Mouse (Mus musculus) forebrain, embryonic 16.5 days (tissue): ENCODE measurements around the gene Gria4. TPM values are rescaled to one million over a fixed set of nuclear protein-coding genes. Genes with fewer than 3 reads are reported as not detected.

Source experiments
- ATAC-seq: fragments of 200-750 bp; cut with Nextera tagmentation; 2 replicates; pipeline ENCODE4 v1.8.0; 2017; ENCODE audit warnings: mild to moderate bottlenecking, moderate library complexity
- H3K27ac ChIP-seq: fragments of 300-500 bp; sonication (generic); 2 replicates; pipeline ENCODE4 v1.5.1; 2014; ENCODE audit warnings: low read length, control low read depth
- H3K27me3 ChIP-seq: fragments of 300-500 bp; sonication (generic); replicated peaks from 2 replicates; pipeline ENCODE4 v1.6.1; 2014; ENCODE audit warnings: low read length; ENCODE audit not compliant: control insufficient read depth, insufficient read depth
- H3K36me3 ChIP-seq: fragments of 300-500 bp; sonication (generic); 2 replicates; pipeline ENCODE4 v1.6.1; 2014; ENCODE audit not compliant: control insufficient read depth, insufficient read depth
- H3K4me1 ChIP-seq: fragments of 300-500 bp; sonication (generic); replicated peaks from 2 replicates; pipeline ENCODE4 v1.6.1; 2014; ENCODE audit warnings: low read length; ENCODE audit not compliant: control insufficient read depth, insufficient read depth
- H3K4me2 ChIP-seq: fragments of 300-500 bp; sonication (generic); 2 replicates; pipeline ENCODE4 v1.6.1; 2014; ENCODE audit warnings: mild to moderate bottlenecking, low read length, control low read depth
- H3K4me3 ChIP-seq: fragments of 300-500 bp; sonication (generic); replicated peaks from 2 replicates; pipeline ENCODE4 v1.5.1; 2014; ENCODE audit warnings: mild to moderate bottlenecking, low read length, control low read depth
- H3K9ac ChIP-seq: fragments of 300-500 bp; sonication (generic); replicated peaks from 2 replicates; pipeline ENCODE4 v1.6.1; 2014; ENCODE audit warnings: low read depth, low read length, control low read depth
- H3K9me3 ChIP-seq: fragments of 300-500 bp; sonication (generic); 2 replicates; pipeline ENCODE4 v1.6.1; 2016; ENCODE audit warnings: low read length; ENCODE audit not compliant: control insufficient read depth
- WGBS: fragments of 180-500 bp; shearing (Covaris S2); extraction: QIAGEN DNeasy Blood & Tissue Kit; methylation state at CpG from one replicate; pipeline ENCODE4 v1.1.7; 2014; 5-methylcytosine and 5-hydroxymethylcytosine counted together
- polyA plus RNA-seq: library from polyadenylated mRNA; unstranded; fragments of >200 nt; fragmentation: Nextera tagmentation; extraction: Ambion mirVana; gene quantifications from 2 replicates; pipeline ENCODE4 v1.2.1, GENCODE M21; 2015

Gria4 gene
- polyA plus RNA-seq, 1 experiment from 2014 or later = 27.1 TPM

GRCm38 (mm10) chr9:4513796-4514562 lies 282.1 kb downstream of the Gria4 start:
- H3K9ac ChIP-seq = no peak overlapping the region
- H3K4me1 ChIP-seq = 0 out of 2 replicates have a peak, but pooled peaks cover 3% of the 10 kb centered on the region
- no peak overlapping the region for H3K4me2 ChIP-seq
- no peak overlapping the region for H3K4me3 ChIP-seq
- H3K36me3 ChIP-seq = no peaks in the 10 kb centered on the region
- ATAC-seq = peak; percentile 77
- no peaks in the 10 kb centered on the region for H3K27me3 ChIP-seq
- H3K9me3 ChIP-seq = no peaks in the 10 kb centered on the region
- peak overlapping the region; percentile 57 for H3K27ac ChIP-seq

GRCm38 (mm10) chr9:4506086-4506485 lies 289.9 kb downstream of the Gria4 start:
- WGBS = 92% methylated on average over 3 of the region's 3 CpGs
- no peaks in the 10 kb centered on the region for H3K9me3 ChIP-seq
- ATAC-seq = no peak
- no peaks in the 10 kb centered on the region for H3K36me3 ChIP-seq
- no peak overlapping the region for H3K9ac ChIP-seq
- no peaks in the 10 kb centered on the region for H3K4me1 ChIP-seq
- no peak overlapping the region for H3K4me2 ChIP-seq
- no peaks in the 10 kb centered on the region for H3K27me3 ChIP-seq
- H3K4me3 ChIP-seq = no peak overlapping the region
- H3K27ac ChIP-seq = no peak overlapping the region

- Histone ChIP-seq H3K9ac (no peak overlapping the region), H3K27me3 (no peaks in the 10 kb centered on the region), H3K4me3 (no peak overlapping the region), H3K9me3 (no peaks in the 10 kb centered on the region), H3K4me1 (no peaks in the 10 kb centered on the region), H3K27ac (no peak overlapping the region), H3K4me2 (no peak overlapping the region), H3K36me3 (no peaks in the 10 kb centered on the region)
- ATAC-seq = no peak
- 0% methylated on average over 1 of the region's 1 CpGs for WGBS
Measured at GRCm38 (mm10) chr9:4505087-4505486, 290.9 kb downstream of the Gria4 start.

GRCm38 (mm10) chr9:4486428-4486827 lies 309.6 kb downstream of the Gria4 start:
- no peaks in the 10 kb centered on the region for H3K9me3 ChIP-seq
- 94% methylated on average over 2 of the region's 2 CpGs for WGBS
- no peaks in the 10 kb centered on the region for H3K27me3 ChIP-seq
- no peak overlapping the region for H3K9ac ChIP-seq
- H3K36me3 ChIP-seq = no peaks in the 10 kb centered on the region
- no peak for ATAC-seq
- H3K27ac ChIP-seq = no peak overlapping the region
- H3K4me2 ChIP-seq = no peak overlapping the region
- no peak overlapping the region for H3K4me3 ChIP-seq
- no peaks in the 10 kb centered on the region for H3K4me1 ChIP-seq

DNA sequence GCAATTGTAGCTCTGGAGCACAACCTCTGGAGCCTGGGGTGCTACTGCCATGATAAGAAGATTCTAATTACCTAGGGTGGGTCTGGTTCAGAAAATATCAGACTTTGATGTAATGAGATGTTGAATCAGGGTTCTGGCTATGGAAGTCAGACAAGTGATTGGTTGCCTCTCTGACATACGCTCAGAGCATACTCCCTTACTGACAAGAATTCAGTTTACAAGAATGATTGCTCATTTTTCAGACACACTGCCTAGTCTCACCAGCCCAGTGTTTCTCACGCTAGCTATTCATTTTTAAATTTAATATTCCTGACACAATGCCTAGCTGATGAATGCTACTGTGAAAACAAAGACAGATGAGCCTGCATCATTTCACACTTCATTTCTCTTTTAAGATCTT lies 311.5 kb downstream of the Gria4 start:
- Histone ChIP-seq H3K4me3 (no peak overlapping the region), H3K9ac (no peak overlapping the region), H3K9me3 (no peaks in the 10 kb centered on the region), H3K4me2 (no peak overlapping the region), H3K27me3 (no peaks in the 10 kb centered on the region), H3K4me1 (no peaks in the 10 kb centered on the region), H3K36me3 (no peaks in the 10 kb centered on the region), H3K27ac (no peak overlapping the region)
- 65% methylated on average over 2 of the region's 2 CpGs for WGBS
- ATAC-seq = no peak

- no peak overlapping the region for H3K9ac ChIP-seq
- no peaks in the 10 kb centered on the region for H3K4me1 ChIP-seq
- H3K9me3 ChIP-seq = no peaks in the 10 kb centered on the region
- whole genome bisulfite sequencing = 63% methylated on average over 2 of the region's 2 CpGs
- no peak overlapping the region for H3K4me2 ChIP-seq
- H3K36me3 ChIP-seq = no peaks in the 10 kb centered on the region
- H3K27me3 ChIP-seq = no peaks in the 10 kb centered on the region
- H3K27ac ChIP-seq = no peak overlapping the region
- ATAC-seq = no peak
- no peak overlapping the region for H3K4me3 ChIP-seq
Measured at GRCm38 (mm10) chr9:4470791-4471190, 325.2 kb downstream of the Gria4 start.

GRCm38 (mm10) chr9:4459456-4460070 lies 336.5 kb downstream of the Gria4 start:
- H3K4me2 ChIP-seq = no peak overlapping the region
- no peaks in the 10 kb centered on the region for H3K9me3 ChIP-seq
- WGBS = 93% methylated on average over 1 of the region's 1 CpGs
- no peak overlapping the region for H3K4me3 ChIP-seq
- H3K9ac ChIP-seq = no peak overlapping the region
- H3K36me3 ChIP-seq = no peaks in the 10 kb centered on the region
- H3K27me3 ChIP-seq = no peaks in the 10 kb centered on the region
- ATAC-seq = no peak
- H3K4me1 ChIP-seq = no peaks in the 10 kb centered on the region
- no peak overlapping the region for H3K27ac ChIP-seq

GRCm38 (mm10) chr9:4458193-4458592 lies 337.8 kb downstream of the Gria4 start:
- no peak overlapping the region for H3K27ac ChIP-seq
- H3K36me3 ChIP-seq = no peaks in the 10 kb centered on the region
- H3K4me1 ChIP-seq = no peaks in the 10 kb centered on the region
- H3K9me3 ChIP-seq = no peaks in the 10 kb centered on the region
- peak; percentile 45; the same call in 1 of the 2 replicates for ATAC-seq
- H3K9ac ChIP-seq = no peak overlapping the region
- no peak overlapping the region for H3K4me2 ChIP-seq
- 96% methylated on average over 1 of the region's 1 CpGs for WGBS
- H3K4me3 ChIP-seq = no peak overlapping the region
- H3K27me3 ChIP-seq = no peaks in the 10 kb centered on the region

- 80% methylated on average over 1 of the region's 1 CpGs for WGBS
- peak; percentile 54; the same call in 1 of the 2 replicates for ATAC-seq
Measured at GRCm38 (mm10) chr9:4457644-4458043, 338.4 kb downstream of the Gria4 start.

More at GRCm38 (mm10) chr9:4457644-4458043, 338.4 kb downstream of the Gria4 start:
- Histone ChIP-seq H3K9ac (no peak overlapping the region), H3K27me3 (no peaks in the 10 kb centered on the region), H3K4me2 (no peak overlapping the region), H3K4me1 (no peaks in the 10 kb centered on the region), H3K4me3 (no peak overlapping the region), H3K27ac (no peak overlapping the region), H3K36me3 (no peaks in the 10 kb centered on the region), H3K9me3 (no peaks in the 10 kb centered on the region)
